Mouse (Mus musculus) megakaryocyte-erythroid progenitor cell, adult 5-6 weeks (primary cell): ENCODE data around the gene Rgs6. TPM values are rescaled to one million over a fixed set of nuclear protein-coding genes. Genes with fewer than 3 reads are reported as not detected.

Source experiments
- ATAC-seq: replicated peaks from 2 replicates; pipeline ENCODE4 v1.8.0; 2016; ENCODE audit warnings: mild to moderate bottlenecking, inconsistent platforms; ENCODE audit not compliant: severe bottlenecking, poor library complexity, low FRiP score, low TSS enrichment
- total RNA-seq, 2 experiments: library from RNA; stranded (forward) in 1 of 2; stranded (reverse) in 1 of 2; fragments of 200-1000, 215-1000 nt in 1 of 2; fragments of >200 nt in 1 of 2; fragmentation: Nextera tagmentation in 1 of 2; gene quantifications; 2 replicates each; pipeline ENCODE4 v1.2.3; 2014 to 2017

Rgs6 gene
- total RNA-seq, 2 experiments from 2014 or later, result not detected

DNA sequence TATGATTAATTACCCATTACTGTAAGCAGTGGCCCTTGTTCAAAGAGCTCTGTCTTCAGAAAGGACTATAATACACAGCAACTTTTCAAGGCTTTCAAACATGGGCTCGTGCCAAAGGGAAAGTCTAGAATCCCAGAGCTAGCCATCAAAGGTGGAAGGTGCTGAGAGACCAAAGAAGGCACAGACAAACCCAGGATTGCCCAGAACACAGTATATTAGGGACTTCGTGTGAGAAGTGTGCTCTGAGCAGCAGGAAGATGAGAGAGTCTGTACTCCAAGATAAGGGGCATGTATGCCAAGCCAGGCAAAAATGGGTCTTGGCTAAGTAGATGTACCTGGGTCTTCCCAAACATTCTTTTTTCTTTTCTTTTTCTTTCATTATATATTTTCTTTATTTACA lies 553.1 kb downstream of the Rgs6 start:
- peak; percentile 80 for ATAC-seq

DNA sequence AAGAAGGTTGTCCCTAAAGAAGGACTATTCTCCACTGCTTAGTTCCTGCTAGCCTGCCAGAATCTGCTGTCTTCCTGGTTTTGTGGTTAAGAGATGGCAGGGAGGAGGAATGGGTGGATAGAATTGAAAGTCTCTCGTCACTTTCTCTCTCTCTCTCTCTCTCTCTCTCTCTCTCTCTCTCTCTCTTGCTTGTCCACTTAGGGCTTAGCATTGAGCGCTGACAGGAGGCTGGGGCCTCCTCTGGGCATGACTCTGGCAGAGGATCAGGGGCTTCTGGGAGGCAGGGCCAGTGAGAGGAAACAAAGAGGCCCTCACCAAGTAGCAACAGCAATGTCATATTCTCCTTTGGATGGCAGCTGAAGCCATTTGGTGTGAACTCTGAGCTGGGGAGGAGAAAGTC lies 554.4 kb downstream of the Rgs6 start:
- no peak for ATAC-seq

DNA sequence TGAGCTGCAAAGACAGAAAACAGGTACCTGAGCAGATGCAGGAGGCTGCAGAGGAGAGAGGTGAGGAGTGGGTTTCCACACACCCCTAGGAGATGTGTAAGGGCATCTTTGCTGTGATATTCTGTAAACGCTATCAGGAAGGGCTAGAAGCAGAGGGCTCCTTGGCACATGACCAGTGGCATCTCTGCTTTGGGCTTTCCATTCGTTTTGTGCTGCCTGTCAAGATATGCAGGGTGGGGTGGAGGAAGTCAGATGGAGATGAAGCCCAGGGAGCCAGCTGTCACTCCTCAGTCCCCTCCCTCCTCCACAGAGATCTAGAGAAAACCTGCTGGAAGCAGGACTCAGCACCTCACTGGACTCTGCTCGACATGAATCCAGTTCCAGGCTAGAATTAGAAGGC lies 555.0 kb downstream of the Rgs6 start:
- ATAC-seq, result peak; percentile 92

DNA sequence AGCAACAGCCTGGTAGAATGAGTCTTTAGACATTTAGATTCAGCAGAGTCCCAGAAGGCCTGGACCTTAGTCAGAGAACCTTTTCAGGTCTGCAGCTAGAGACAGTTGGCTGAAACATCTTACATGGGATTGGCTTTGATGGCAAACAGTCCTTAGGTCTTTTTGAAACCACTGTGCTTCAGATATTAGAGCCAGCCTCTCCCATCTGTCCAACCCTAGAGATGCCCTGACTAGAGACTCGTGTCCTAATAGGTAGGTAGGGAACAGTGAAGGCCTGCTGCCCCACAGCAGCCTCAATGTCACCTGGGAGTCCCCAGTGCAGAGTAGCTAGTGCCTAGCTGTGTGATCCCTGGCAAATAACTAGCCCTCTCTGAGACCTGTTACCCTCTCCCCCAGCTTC lies 555.5 kb downstream of the Rgs6 start:
- ATAC-seq, result 0 out of 2 replicates have a peak, but pooled peaks have one; percentile 2

DNA sequence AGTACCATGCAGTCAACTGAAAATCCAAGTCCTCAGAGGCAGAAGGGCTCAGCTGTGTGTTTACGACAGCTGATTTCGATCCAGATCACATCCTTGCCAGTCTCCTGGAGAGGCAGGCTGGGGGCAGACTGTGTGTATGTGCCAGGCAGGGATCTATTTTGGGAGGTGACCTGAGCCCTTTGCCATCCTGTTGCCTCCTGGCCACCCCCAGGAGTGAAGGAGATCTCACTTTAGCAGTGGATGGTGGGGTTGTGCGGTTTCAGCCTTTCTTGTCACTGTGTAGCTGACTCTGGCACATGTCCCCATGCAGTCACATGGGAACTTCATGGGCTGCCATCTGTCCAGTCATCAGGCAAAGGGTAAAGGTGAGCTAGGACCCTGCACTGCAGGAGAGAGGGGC lies 557.0 kb downstream of the Rgs6 start:
- no peak for ATAC-seq

DNA sequence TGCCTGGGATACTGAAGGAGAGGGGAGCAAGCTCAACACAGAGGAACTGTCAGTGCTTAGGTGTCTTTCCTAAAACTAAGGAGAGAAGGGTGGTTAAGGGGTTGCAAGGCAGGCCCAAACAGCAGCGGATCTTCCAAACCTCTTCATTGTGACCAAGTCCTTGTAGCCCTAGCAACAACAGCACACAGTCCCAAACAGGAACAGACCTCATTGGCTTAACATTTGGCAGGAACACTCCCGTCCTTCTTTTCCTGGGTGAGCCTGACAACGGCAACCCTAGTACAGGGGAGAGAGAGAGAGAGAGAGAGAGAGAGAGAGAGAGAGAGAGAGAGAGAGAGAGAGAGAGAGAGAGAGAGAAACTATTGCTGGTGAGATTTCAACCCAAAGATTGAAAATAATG lies 557.8 kb downstream of the Rgs6 start:
- ATAC-seq, result no peak

DNA sequence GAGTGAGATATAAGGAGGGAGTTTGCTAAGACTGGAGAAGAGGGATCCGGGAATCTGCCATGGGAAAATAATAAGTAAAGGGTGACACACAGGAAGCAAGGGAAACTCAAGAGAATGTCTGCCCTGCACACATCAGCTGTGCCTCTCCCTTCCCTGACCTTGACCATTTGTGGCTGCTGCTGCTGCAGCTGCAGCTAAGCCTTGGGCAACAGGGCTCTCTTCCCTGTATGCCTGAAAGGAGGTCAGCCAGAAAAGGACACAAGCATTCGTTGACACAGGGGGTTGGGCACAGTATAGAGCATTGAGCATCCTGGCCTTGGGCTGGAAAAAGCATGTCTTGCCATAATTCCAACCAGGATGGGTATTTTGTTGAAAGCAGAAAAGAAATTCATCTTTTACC lies 558.8 kb downstream of the Rgs6 start:
- ATAC-seq, result no peak

DNA sequence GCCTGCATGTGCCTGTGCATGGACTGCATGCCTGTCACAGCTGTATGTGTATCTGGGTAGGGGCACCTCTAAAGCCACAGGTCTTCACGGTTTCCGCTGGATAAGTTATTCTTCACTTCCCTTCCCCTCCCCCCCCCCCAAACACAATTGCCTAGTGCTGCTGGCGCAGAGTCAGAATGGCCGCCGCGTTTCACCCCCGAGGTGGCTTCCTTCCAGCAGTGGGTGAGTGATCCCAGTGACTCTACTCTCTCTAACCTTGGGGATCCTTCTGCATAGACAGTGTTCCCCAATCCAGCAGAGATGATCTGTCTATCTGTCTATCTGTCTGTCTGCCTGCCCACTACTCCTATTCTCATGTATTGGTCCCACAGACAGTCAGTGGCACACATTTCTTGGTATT lies 561.9 kb downstream of the Rgs6 start:
- no peak for ATAC-seq

DNA sequence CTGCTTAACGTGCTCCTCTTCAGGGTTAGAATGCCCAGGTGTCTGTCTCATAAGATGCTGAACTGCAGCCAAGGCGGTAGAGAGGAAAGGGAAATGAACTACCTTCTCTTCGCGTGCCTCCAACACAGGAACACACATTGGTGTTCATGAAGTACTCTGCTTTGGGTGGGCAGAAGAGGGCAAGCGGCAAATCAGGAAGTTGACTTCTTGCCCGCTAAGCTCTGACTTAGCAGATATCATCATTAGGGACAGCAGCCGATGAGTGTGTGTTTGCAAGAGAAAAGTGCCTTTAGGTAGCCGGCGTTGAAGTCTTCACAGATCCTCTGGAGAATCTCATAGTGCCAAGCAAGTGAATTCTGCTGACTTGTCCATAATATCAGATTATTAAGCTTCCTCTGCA lies 562.7 kb downstream of the Rgs6 start:
- peak; percentile 19; the same call in 1 of the 2 replicates for ATAC-seq

DNA sequence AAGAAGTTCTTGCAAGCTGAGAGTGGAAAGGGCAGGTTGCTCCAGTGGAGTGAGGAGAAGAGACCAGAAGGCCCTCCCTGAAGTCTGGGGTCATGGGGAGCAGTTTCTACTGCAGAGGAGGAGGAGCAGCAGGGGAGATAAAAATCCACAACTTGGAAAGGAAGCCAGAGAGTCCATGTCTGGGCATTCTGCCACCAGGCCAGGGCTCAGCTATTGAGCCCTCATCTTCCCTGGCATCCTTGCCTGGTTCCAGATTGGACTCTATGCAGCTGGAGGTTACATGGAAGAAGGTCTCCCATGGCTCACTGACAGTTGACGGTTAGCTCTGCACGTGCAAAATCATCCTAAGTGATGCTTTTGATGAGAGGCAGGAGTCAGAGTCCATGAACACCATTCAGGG lies 563.4 kb downstream of the Rgs6 start:
- ATAC-seq, result 0 out of 2 replicates have a peak, but pooled peaks have one; percentile 8

DNA sequence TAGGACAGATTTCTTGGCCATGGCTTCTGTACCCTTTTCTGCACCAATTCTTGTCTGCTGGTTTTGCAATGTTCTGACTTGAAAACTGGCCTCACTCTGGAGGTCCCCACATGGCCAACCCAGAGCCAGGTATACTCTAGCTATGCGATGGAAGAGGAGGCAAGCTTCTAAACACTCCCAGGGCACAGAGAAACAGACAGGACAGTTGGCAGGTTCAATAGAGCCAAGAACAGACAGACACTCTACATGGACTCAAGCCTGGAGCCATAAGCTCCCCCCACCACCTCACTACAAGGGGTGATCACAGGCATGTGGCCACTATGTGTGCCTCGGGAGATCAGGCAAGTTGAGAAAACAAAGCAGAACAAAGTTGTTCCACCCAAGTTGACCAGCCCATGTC lies 572.1 kb downstream of the Rgs6 start:
- ATAC-seq, result no peak

DNA sequence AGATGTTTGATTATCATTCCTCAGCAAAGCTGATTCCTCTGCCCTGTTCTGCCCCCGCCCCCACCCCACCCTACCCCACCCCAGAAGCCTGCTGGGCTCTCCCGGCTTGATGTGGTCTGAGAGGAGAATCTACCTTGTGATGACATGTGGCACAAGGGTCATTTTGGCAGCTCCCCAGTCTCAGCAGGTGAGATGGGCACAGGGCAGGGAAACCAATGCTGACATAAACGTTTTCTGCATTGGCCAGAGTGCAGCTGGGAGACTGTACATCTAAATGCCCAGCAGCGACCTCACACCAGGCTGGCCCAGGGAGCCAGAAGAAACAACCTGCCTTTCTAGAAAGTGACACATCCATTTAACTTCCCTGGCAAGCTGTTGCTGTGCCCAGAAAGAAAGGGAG lies 572.6 kb downstream of the Rgs6 start:
- ATAC-seq, result no peak

DNA sequence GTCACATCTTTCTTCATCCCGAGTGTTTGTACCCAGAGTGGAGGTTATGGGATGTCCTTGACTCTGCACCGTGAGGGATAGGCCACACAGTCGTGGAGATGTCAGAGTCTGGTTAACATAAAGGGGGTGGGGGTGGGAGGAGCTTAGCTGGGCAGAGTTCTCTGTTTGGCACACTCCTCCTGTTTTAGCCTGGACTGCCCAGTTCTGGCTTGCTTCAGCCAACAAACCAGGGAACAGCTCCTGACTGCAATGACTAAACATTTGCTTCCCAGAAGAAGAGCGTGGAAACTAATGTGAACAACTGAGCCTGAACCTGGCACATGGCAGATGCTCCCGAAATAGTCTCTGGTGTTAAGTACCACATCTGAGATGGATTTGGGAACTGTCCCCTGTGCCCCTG lies 575.6 kb downstream of the Rgs6 start:
- no peak for ATAC-seq

DNA sequence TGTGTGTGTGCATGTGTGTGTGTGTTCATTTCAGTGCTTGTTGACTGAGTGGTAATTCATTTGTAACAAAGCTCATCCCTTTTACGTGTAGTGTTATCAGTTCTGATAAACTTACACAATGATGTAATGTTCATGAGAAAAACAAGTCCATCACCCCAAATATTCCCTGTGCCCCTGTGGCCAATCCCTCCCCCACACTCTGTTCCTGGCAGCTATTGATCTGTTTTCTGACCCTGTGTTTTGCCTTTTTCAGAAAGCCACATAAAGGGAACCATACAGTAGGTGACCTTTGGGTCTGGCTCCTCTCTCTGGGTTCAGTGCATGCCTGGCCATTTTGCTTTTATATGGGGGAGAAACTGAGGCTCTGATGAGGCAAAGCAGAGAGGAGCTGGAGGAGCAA lies 577.0 kb downstream of the Rgs6 start:
- ATAC-seq, result no peak

DNA sequence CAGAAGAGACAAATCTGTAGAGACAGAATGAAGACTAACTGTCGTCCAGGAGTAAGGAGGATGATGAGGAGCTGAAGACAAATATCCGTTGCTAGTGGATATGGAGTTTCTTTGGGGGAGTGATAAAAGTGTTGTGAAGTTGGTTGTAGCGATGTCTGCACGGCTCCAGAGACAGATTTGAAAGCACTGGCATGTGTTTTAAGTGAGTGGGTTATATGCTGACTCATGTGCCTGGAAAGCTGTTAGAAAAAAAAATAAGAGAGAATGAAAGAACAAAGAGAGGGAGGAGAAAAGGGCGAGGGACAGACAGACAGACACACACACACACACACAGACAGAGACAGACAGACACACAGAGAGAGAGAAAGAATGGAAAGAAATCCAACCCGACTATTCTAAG lies 580.2 kb downstream of the Rgs6 start:
- ATAC-seq, result no peak

DNA sequence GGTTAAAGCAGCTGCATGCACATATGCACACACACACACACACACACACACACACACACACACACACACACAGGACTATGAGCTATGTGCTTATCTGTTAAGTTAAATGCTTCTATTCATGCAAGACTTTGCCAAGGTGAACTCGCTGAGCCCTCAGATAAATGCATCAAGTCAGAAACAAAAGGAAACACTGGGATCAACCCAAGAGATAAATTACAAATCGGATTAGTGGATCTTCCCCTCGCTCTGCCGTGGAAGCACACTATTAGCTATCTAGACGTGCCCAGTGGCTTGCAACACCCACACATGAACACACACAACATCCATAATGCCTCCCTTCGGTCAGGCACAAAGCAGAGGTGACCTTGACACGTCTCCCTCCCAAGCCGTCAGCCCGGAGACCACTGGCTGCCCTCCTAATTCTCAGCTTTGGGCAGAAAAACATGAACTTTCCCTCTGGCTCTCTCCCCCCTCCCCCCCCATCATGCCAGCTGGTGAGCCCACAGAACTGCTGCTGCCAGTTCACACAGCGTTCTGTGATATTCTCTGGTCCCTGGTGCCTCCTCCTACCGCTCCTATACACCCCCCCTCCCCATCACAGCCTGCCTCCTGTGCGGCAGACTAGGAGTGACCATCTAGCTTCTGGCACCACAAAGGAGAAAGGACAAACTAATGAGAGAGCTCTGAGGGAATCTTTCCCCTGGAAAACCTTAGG lies 581.6 kb downstream of the Rgs6 start:
- peak; percentile 73 for ATAC-seq

DNA sequence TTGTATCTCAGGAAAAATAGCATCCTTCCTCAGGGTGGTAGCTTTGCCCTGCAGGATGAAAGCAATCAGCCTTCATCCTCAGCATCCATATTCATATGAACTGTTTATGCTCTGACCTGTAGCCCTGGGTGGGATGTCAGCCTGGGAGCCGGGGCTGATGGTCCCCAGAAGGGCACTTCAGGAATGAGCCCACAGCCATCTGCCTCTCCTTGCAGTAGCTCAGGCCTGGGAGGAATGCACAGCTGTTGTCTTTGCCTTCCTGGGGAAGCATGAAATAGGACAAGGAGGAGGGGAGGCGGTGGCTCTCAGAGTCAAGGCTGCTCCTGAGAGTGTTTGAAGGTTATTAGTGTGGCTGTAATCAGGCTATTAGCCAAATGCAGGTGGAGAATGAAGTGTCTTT lies 590.7 kb downstream of the Rgs6 start:
- no peak for ATAC-seq

DNA sequence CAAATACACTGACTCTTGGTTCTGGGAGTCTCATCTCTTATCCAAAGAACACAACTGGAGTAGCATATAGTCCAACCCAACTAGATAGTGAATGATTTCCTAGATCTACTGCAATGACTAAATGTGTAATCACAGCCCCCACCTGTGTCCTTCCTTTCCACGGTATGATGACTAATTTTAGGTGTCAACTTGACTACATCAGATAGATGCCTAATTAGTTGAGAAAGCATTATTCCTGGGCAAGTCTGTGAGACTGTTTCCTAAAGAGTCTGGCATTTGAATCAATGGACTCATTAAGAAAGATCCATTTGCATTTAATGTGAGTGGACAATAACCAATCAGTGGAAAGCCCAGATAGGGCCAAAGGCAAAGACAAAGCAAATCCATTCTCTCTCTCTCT lies 591.8 kb downstream of the Rgs6 start:
- no peak for ATAC-seq

DNA sequence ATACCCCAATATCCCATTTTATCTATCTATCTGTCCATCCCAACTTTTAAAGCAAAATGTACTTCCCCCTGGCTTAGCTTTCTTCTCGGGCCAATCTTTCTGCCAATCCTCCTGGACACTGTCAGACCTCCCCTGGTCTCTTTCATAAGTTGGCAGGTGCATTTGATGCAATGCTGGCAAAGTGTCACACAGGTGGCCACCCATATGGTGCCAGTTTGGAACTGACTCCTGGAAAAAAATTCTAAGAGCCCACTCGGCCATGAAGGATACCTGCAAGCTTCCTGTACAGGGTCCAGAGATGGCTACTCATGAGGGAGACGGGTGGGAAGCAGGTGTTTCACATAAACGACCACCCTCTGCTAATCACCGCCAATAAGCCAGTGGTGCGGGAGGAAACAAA lies 592.5 kb downstream of the Rgs6 start:
- ATAC-seq, result no peak

DNA sequence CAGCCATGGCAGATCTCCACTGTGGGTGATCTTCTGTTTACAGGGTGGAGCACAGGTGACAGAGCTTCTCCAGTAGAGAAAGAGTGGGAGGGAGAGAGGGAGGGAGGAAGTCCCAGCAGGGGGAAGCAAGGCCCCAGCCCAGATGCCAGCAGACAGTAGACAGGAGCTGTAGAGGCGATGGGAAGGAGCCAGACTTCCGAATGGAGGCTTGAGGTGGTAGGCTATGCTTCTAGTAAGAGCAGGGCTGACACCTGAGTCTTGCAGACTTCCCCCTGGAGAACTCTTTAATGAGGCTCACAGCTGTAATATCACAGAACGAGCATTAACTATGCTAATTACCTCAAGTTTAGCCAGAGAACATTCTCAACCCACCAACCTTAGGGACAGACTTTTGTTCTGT lies 613.6 kb downstream of the Rgs6 start:
- ATAC-seq, result no peak

DNA sequence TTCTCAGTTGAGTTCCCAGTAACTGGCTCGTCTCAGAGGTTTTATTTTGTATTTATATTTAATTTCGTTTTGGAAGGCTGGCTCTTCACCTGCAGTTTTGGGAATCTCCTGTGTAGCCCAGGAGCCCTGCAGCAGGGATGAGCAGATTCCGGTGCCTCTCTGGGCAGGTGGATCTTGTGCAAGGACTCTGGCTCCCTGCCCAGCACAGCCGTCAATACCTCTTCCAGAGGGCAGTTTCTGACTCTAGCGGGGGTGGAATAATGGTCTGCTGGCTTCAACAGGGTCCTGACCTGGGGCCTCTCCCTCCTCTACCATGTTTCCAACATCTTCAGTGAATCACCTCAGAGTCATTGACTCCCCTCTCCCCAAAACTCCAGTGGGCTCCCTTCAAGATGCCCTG lies 616.3 kb downstream of the Rgs6 start:
- no peak for ATAC-seq

DNA sequence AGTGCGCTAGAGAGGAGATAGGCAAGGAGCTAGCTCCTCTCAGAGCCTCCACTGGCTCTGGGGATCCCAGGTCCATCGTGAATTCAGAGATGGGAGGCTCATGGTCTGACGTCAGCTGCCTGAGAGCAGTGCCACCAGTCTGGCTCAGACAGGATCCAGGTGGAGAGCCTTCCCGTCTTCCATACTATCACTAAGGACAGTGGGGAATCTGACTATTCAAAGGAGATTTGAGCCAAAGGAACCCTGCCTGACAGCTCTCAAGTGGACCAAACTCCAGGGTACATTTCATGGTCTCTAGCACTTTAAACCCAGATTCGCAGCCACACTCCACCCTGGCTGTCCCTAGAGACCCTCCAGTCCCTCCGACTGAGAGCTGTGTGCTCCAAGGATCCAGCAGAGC lies 618.8 kb downstream of the Rgs6 start:
- ATAC-seq, result no peak
